Mouse (Mus musculus) midbrain, embryonic 16.5 days (tissue): ENCODE measurements around the gene Rbm4. TPM values are rescaled to one million over a fixed set of nuclear protein-coding genes. Genes with fewer than 3 reads are reported as not detected.

ENCODE experiments used
- ATAC-seq: fragments of 200-750 bp; cut with Nextera tagmentation; 2 replicates; pipeline ENCODE4 v1.8.0; 2017; ENCODE audit warnings: moderate TSS enrichment
- H3K27ac ChIP-seq: fragments of 300-500 bp; sonication (generic); 2 replicates; pipeline ENCODE4 v1.5.1; 2014; ENCODE audit warnings: mild to moderate bottlenecking, low read length, mixed read lengths
- H3K27me3 ChIP-seq: fragments of 300-500 bp; sonication (generic); 2 replicates; pipeline ENCODE4 v1.6.1; 2014; ENCODE audit warnings: low read depth, low read length, mixed read lengths; ENCODE audit not compliant: control insufficient read depth, insufficient read depth
- H3K36me3 ChIP-seq: fragments of 300-500 bp; sonication (generic); 2 replicates; pipeline ENCODE4 v1.6.1; 2014; ENCODE audit warnings: mild to moderate bottlenecking, low read length, moderate library complexity, mixed read lengths; ENCODE audit not compliant: control insufficient read depth, insufficient read depth
- H3K4me1 ChIP-seq: fragments of 300-500 bp; sonication (generic); 2 replicates; pipeline ENCODE4 v1.6.1; 2014; ENCODE audit warnings: mild to moderate bottlenecking, low read length, mixed read lengths; ENCODE audit not compliant: control insufficient read depth, insufficient read depth
- H3K4me2 ChIP-seq: fragments of 300-500 bp; sonication (generic); 2 replicates; pipeline ENCODE4 v1.6.1; 2014; ENCODE audit warnings: mild to moderate bottlenecking, low read length, mixed read lengths
- H3K4me3 ChIP-seq: fragments of 300-500 bp; sonication (generic); 2 replicates; pipeline ENCODE4 v1.5.1; 2014; ENCODE audit warnings: low read depth, mild to moderate bottlenecking, low read length, moderate library complexity, mixed read lengths
- H3K9ac ChIP-seq: fragments of 300-500 bp; sonication (generic); 2 replicates; pipeline ENCODE4 v1.6.1; 2014; ENCODE audit warnings: low read depth, low read length, mixed read lengths
- H3K9me3 ChIP-seq: fragments of 300-500 bp; sonication (generic); replicated peaks from 2 replicates; pipeline ENCODE4 v1.6.1; 2014; ENCODE audit warnings: mild to moderate bottlenecking, low read length, mixed read lengths; ENCODE audit not compliant: control insufficient read depth, poor library complexity, severe bottlenecking
- WGBS: fragments of 180-500 bp; shearing (Covaris S2); extraction: QIAGEN DNeasy Blood & Tissue Kit; methylation state at CpG from one replicate; pipeline ENCODE4 v1.1.7; 2014; 5-methylcytosine and 5-hydroxymethylcytosine counted together
- polyA plus RNA-seq: library from polyadenylated mRNA; unstranded; fragments of >200 nt; fragmentation: Nextera tagmentation; extraction: Ambion mirVana; gene quantifications from 2 replicates; pipeline ENCODE4 v1.2.1, GENCODE M21; 2015

Gene Rbm4
- polyA plus RNA-seq, 1 experiment from 2014 or later = 78.8 TPM

DNA sequence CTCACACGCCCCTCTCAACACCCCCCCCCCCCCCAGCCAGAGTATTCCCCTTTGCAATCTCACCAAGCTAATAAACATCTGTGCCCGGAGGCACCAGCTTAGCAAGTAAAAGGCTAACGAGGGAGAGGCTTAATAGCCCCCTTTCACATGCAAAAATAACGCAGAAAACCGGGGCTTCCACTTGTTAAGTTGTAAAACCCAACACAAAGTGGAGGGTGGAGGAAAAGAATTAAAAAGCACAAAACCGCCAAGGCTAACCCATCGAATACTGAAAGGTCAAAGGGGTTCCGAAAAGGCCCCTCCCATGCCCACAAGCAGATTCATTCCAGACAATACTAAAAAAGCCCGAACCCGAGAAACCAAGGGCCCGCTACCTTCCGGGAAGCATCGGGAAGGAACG, 16.6 kb upstream of the Rbm4 start:
- peak overlapping the region; percentile 96 for H3K4me2 ChIP-seq
- peak overlapping the region; percentile 77 for H3K9ac ChIP-seq
- WGBS = 0% methylated on average over 14 of the region's 14 CpGs
- peaks cover 22% of the 10 kb centered on the region for H3K4me1 ChIP-seq
- H3K9me3 ChIP-seq = no peaks in the 10 kb centered on the region
- H3K4me3 ChIP-seq = peak overlapping the region; percentile 53
- no peak for ATAC-seq
- no peaks in the 10 kb centered on the region for H3K27me3 ChIP-seq
- peak overlapping the region; percentile 84; the same call in 1 of the 2 replicates for H3K27ac ChIP-seq
- H3K36me3 ChIP-seq = no peaks in the 10 kb centered on the region

GRCm38 (mm10) chr19:4803283-4803682, 9.6 kb upstream of the Rbm4 start:
- H3K36me3 ChIP-seq = peaks cover 29% of the 10 kb centered on the region
- H3K27me3 ChIP-seq = no peaks in the 10 kb centered on the region
- peaks cover 3% of the 10 kb centered on the region for H3K4me1 ChIP-seq
- no peak overlapping the region for H3K9ac ChIP-seq
- no peaks in the 10 kb centered on the region for H3K9me3 ChIP-seq
- 88% methylated on average over 10 of the region's 10 CpGs for WGBS
- H3K4me3 ChIP-seq = no peak overlapping the region
- no peak for ATAC-seq
- H3K27ac ChIP-seq = no peak overlapping the region
- no peak overlapping the region for H3K4me2 ChIP-seq

DNA sequence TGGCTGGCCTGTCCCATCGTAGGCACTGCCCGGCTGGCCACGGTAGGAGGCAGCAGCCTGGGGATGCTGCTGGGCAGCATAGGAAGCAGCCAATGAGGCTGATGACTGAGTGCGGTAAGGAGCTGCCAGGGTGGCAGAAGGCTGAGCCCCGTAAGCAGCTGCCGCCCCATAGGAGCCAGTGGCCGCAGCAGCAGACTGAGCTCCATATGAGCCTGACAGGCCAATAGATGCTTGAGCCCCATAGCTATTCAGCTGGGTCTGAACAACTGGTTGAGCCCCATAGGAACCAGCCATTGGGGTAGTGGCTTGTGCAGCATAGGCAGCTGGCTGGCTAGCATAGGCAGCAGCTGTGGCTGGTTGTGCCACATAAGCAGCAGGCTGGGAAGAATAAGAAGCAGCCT, 9.0 kb upstream of the Rbm4 start:
- Histone ChIP-seq H3K27ac (no peak overlapping the region), H3K36me3 (peaks cover 29% of the 10 kb centered on the region), H3K9me3 (no peaks in the 10 kb centered on the region), H3K4me1 (no peaks in the 10 kb centered on the region; the same call in 1 of the 2 replicates), H3K27me3 (no peaks in the 10 kb centered on the region), H3K9ac (no peak overlapping the region), H3K4me2 (no peak overlapping the region), H3K4me3 (no peak overlapping the region)
- ATAC-seq = no peak
- WGBS = 95% methylated on average over 7 of the region's 7 CpGs

- WGBS = 93% methylated on average over 5 of the region's 5 CpGs
- Histone ChIP-seq H3K27me3 (no peaks in the 10 kb centered on the region), H3K27ac (no peak overlapping the region), H3K4me2 (no peak overlapping the region), H3K4me3 (no peak overlapping the region), H3K4me1 (peaks cover 5% of the 10 kb centered on the region), H3K9me3 (no peaks in the 10 kb centered on the region), H3K36me3 (peaks cover 29% of the 10 kb centered on the region), H3K9ac (no peak overlapping the region)
- no peak for ATAC-seq
These were observed 5.4 kb upstream of the Rbm4 start for GRCm38 (mm10) chr19:4799083-4799482.

DNA sequence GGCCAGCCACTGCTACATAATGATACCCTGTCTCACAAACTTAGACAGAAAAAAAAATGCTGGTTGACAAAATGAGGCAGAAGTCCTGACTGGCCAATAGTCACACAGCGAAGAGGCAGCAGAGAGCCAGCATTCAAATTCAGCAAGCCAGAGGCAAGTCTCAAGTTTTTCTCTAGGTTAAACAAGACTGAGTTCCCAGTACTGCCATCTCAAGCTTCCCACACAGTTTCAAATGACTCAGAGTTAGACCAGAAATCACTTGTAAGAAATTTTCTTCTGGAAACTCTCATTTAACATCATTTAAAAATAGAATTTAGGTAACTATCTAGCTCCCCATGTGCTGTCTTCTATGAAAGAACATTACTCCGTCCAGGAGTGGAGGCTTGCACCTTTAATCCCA, 4.1 kb upstream of the Rbm4 start:
- no peak overlapping the region for H3K27ac ChIP-seq
- H3K27me3 ChIP-seq = no peaks in the 10 kb centered on the region
- no peak overlapping the region for H3K4me3 ChIP-seq
- H3K9ac ChIP-seq = no peak overlapping the region
- H3K4me2 ChIP-seq = no peak overlapping the region
- no peak for ATAC-seq
- WGBS = 97% methylated on average over 2 of the region's 2 CpGs
- H3K36me3 ChIP-seq = peaks cover 29% of the 10 kb centered on the region
- peaks cover 5% of the 10 kb centered on the region for H3K4me1 ChIP-seq
- H3K9me3 ChIP-seq = no peaks in the 10 kb centered on the region

DNA sequence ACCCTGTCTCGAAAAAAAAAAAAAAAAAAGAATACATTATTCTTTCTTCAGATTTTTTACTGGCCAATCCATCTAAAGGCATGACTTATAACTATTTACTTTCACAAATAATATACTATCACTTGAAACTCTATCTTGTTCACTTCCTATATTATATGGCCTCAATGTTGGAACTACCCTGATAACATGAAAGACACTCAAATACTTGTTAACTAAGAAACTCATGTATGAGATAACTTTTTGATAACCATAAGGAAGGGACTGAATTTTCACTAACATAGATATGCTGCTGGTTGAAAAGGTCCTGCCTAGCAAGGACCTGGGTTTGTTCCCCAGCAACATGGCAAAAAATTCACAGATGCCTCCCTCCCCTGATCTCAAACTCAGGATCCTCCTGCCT, 2.2 kb upstream of the Rbm4 start:
- H3K9me3 ChIP-seq = no peaks in the 10 kb centered on the region
- no peaks in the 10 kb centered on the region for H3K27me3 ChIP-seq
- H3K36me3 ChIP-seq = peaks cover 13% of the 10 kb centered on the region
- no peak overlapping the region for H3K9ac ChIP-seq
- H3K4me2 ChIP-seq = no peak overlapping the region
- 88% methylated on average over 1 of the region's 1 CpGs for WGBS
- peaks cover 22% of the 10 kb centered on the region for H3K4me1 ChIP-seq
- no peak overlapping the region for H3K4me3 ChIP-seq
- H3K27ac ChIP-seq = no peak overlapping the region
- no peak for ATAC-seq

DNA sequence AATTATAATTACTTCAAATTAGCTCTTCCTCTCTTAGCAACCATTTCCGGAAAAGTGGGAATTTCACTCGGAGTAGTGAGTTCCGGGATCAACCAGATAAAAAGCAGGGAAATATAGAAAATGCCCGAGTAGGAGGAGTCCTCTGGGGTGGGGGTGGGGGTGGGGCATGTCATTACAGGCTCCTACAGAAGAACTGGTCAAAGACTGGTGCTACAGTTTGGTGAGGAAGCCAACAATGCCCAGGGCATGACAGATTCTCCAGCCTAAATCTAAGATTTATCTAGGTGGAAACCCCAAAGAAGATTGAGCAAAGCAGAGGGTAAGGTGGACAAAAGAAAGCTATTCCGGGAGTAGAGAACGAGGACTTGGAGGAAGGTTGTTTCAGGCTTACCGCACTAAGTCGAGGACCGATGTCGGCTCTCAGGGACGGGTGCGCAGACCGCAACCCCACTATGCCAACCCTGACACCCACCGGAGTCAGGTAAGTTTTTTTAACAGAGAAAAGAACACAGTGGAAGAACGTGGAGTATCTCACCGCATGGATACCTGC, 345 bp downstream of the Rbm4 start:
- WGBS = 2% methylated on average over 16 of the region's 16 CpGs
- Histone ChIP-seq H3K27ac (peak overlapping the region; percentile 78), H3K9ac (peak overlapping the region; percentile 70), H3K9me3 (no peaks in the 10 kb centered on the region), H3K36me3 (no peaks in the 10 kb centered on the region), H3K27me3 (no peaks in the 10 kb centered on the region), H3K4me2 (peak overlapping the region; percentile 90), H3K4me1 (peaks cover 47% of the 10 kb centered on the region), H3K4me3 (peak overlapping the region; percentile 58)
- ATAC-seq = peak; percentile 59

GRCm38 (mm10) chr19:4786313-4786712, 7.4 kb downstream of the Rbm4 start:
- H3K9me3 ChIP-seq = no peaks in the 10 kb centered on the region
- H3K4me2 ChIP-seq = no peak overlapping the region
- no peaks in the 10 kb centered on the region for H3K27me3 ChIP-seq
- peaks cover 25% of the 10 kb centered on the region for H3K36me3 ChIP-seq
- WGBS = 93% methylated on average over 2 of the region's 2 CpGs
- no peak for ATAC-seq
- H3K4me3 ChIP-seq = no peak overlapping the region
- H3K9ac ChIP-seq = no peak overlapping the region
- H3K4me1 ChIP-seq = peaks cover 47% of the 10 kb centered on the region
- no peak overlapping the region for H3K27ac ChIP-seq

DNA sequence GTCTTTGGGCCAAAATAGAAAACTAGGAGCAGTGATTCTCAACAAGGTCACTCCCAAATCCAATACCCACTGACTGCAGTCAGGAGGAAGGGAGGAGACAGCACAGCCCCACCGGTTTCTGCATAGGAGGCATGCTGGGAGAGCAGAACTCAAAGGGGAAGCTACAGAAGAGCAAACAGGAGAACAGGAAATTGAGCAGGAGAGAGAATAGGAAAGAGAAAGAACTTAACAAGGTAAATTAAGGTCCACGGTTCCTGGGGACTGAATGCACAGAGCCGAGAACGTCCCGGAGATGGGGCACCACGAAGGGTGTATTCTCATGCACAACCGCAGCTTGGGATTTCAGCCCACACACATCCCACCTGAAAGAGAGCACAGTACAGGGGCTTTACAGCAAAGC, 8.5 kb downstream of the Rbm4 start:
- WGBS = 88% methylated on average over 7 of the region's 7 CpGs

More for the DNA sequence above, 8.5 kb downstream of the Rbm4 start:
- H3K36me3 ChIP-seq = peaks cover 25% of the 10 kb centered on the region
- no peak overlapping the region for H3K4me2 ChIP-seq
- H3K27me3 ChIP-seq = no peaks in the 10 kb centered on the region
- no peak overlapping the region for H3K27ac ChIP-seq
- H3K9ac ChIP-seq = no peak overlapping the region
- peaks cover 36% of the 10 kb centered on the region for H3K4me1 ChIP-seq
- no peak overlapping the region for H3K4me3 ChIP-seq
- no peak for ATAC-seq
- no peaks in the 10 kb centered on the region for H3K9me3 ChIP-seq
